Mouse (Mus musculus) gonadal fat pad, adult 2 months (tissue): ENCODE data around the gene Sectm1b. TPM values are rescaled to one million over a fixed set of nuclear protein-coding genes. Genes with fewer than 3 reads are reported as not detected.
"Not testable (repeated sequence)": the region's sequence is repeated elsewhere in the genome, so short reads cannot be mapped to it uniquely, and the experiment has no call there.

Experiments used
- DNase-seq: peaks from one replicate; pipeline ENCODE4 v3.0.0-alpha.2; 2012; ENCODE audit warnings: low read depth
- polyA plus RNA-seq: library from polyadenylated mRNA; depleted of rRNA; stranded (reverse); fragments of >200 nt; gene quantifications from 2 replicates; pipeline ENCODE4 v1.2.3, GENCODE M21; 2012

Sectm1b gene
- polyA plus RNA-seq, 1 experiment = 2.6 TPM

DNA sequence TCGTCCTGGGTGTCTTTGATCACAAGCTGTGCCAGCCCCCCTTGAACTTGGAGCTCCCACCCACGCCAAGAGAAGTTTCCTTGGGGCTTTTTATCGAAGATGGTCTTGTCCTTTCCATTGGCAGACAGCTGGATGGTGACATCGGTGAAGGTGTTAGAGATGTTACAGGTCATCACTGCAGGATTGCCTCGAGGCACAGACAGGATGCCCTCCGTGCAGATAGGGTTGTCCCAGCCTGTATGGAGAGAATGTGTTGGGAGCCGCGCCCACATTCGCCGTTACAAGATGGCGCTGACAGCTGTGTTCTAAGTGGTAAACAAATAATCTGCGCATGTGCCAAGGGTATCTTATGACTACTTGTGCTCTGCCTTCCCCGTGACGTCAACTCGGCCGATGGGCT is 6.3 kb upstream of the Sectm1b start:
- DNase-seq = not testable (repeated sequence)

DNA sequence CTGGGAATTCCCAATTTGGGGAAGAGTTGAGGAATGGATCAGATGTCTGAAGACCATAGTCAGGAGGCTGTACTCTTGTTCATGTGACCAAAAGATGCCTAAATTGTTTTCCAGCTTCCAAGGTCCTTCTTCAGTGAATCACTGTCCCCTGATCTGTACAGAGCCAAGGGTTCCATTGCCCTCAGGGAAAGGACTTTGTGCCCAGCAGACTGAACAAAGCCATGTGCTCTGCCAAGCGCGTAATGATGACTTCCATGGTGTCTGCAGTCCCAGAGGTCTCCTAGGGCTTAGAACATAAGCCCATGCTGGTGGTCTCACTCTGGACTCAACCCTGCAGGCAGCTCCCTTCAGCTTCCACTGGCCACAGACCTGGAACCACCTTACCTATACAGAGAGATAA is 4.5 kb upstream of the Sectm1b start:
- no peak for DNase-seq

DNA sequence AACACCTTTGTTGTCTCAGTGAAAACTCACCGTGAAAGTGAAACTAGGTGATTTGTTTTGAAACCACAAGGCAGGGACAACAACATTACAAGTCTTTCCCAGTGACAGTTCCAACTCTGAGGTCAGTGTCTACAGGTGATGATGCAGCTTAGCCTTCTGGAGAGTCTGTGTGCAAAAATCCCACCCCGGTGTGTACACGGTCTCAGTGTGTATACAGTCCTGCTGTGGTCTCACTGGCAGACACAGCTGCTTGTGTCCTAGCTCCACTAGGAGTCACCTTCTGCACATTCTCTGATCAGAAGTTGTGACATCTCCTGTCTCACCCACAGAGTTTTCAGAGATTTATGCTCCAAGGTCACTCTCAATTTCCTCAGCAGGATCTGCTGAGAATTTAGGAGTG is 828 bp upstream of the Sectm1b start:
- no peak for DNase-seq

DNA sequence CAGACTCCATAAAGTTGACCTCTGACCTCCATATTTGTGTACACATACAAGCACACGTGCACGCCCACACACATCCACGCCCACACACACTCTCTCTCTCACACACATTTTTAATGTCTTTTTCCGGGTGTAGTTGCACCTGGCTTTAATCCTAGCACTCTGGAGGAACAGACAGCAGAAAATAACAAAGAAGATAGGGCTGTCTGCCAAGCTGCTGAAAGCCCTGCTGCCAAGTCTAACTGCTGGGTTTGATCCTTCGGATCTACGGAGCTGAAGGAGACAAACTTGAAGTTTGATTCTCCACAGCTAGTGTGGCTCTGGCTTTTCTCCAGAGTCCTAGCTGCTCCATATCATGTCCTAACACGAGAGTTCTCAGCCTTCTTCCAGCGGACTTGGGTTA is 1.8 kb downstream of the Sectm1b start:
- no peak for DNase-seq

DNA sequence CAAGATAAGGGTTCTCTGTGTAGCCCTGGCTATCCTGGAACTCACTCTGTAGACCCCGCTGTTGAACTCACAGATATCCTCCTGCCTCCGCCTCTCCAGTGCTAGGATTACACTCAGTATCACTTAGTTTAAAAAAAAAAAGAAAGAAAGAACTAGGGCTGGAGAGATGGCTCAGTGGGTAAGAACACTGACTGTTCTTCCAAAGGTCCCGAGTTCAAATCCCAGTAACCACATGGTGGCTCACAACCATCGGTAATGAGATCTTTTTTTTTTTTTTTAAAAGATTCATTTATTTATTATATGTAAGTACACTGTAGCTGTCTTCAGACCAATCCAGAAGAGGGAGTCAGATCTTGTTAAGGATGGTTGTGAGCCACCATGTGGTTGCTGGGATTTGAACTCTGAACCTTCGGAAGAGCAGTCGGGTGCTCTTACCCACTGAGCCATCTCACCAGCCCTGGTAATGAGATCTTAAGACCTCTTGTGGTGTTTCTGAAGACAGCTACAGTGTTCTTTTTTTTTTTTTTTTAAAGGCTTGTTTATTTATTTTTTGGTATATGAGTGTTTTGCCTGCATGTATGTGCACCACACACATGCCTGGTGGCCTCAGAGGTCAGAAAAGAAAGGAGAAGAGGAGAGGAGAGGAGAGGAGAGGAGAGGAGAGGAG is 2.8 kb downstream of the Sectm1b start:
- not testable (repeated sequence) for DNase-seq

DNA sequence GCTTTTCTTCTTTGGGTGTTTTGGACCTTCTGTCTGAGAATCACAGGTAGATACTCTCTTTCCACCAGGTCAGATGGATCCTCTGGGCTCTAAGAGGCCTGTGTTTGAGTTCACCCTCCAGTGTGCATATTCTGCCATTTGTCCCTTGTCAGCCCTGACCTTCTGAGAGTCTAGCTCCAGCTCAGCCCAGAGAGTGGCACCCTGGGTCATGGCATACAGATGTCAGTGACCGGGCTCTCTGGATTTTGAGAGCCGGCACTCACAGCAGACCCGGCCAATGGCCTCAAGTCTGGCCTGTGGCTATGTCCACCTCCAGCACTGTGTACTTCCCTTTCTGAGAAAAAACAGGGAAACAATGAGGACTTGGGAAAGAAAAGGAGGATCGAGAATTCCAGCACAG is 3.9 kb downstream of the Sectm1b start:
- no peak for DNase-seq

DNA sequence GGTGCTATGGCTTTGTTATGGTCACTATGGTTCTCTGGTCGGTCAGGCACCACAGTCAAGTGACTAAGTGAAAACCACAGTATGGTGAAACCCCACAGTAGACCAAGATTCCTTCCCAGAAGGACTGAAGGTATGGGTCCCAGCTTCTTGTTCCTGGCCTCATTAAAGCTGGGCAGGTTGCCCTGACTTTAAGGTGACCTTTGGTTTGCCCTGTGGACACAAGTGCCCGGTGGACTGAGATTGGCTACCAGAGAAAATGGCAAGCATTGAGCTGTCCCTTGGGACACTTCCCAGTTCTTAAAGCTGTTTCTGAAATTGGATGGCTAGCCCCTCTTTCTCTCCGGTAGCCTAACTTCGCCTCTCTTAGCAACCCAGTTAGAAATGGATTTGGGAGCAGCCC is 4.4 kb downstream of the Sectm1b start:
- DNase-seq = no peak

DNA sequence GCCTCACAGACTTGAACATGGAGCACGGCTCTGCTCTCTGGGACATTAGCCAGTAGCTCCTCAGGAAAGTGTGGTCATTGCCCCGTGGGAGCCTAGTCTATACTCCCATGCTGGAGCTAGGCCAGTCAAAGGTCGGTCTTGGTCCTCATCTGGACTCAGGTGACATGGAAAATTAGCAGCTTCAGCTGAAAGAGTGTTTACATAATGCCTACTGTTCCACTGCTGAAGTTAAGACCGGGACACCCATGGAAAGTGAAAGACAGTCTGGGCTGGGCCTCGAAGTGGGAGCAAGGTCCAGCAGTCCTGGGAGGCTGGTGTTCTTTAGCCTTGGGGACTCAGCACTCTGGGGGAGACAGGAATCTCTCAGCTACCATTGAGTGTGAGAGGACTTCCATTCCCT is 5.2 kb downstream of the Sectm1b start:
- no peak for DNase-seq

DNA sequence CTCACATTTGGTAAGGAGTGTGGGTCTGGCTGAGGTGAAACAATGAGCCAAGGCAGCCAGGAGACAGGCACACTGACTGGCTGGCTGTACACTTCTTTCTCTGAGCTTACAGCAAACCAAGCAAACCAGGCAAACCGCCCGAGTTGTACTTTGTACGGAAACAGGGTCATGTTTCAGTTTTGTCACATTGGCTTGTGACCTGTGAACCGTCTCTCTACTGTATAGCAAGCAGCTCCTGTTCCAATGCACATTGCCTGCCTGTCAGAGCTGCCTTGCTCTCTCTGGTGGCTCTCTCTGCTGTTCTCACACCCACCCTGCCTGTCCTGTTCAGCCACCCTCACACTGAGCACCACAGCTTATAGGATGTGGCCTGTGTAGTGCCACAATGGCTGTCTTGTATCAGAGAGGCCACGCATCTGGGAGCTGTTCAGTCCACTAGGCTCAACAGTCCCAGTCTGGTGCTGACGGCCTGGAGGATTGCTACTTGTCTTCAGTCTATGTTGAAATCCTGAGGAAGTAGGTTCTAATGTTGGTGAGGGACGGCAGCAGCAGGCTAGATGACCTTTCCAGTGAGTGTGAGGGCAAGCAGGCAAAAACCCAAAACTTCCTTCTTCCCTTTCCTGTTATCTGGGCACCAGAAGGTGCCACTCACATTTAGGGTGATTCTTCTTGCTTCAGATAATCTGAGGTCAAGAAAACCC is 6.7 kb downstream of the Sectm1b start:
- DNase-seq = no peak

DNA sequence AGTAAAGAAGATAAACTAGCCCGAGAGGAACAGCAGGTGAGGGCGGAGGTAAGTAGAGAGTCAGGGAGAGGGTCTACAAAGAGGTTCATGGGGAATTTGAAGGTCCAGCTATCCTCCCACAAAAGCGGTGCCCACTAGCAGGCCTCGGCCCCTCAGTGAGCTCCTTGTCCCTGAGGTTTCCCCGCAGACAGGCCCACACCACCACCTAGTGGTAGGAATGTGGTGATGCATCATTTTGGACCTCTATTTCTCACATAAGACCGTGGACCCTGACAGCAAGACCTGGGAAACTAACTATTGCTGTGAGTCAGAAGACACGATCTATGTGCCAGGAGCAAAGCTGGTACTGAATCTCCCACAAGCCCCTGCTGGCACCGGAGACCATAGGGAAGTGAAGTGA is 9.8 kb downstream of the Sectm1b start:
- no peak for DNase-seq

DNA sequence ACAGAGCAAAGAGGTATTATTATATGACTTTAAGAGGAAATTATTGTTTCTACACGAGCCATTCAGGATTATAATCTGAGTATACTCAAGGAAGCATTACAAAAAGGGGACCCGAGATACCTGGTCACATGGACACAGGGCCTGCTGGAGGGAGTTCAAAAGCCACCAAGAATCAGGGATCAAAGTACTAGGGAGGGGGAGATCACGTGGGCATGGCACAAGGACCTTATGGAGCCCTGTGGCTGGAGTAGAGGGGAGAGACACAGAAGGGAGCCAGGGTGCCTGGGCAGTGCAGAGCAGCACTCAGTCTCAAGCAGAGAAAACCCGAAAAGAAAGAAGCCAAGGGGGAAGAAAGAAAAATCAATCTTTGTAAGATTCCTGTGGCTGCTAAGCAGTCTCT is 11.0 kb downstream of the Sectm1b start:
- no peak for DNase-seq

DNA sequence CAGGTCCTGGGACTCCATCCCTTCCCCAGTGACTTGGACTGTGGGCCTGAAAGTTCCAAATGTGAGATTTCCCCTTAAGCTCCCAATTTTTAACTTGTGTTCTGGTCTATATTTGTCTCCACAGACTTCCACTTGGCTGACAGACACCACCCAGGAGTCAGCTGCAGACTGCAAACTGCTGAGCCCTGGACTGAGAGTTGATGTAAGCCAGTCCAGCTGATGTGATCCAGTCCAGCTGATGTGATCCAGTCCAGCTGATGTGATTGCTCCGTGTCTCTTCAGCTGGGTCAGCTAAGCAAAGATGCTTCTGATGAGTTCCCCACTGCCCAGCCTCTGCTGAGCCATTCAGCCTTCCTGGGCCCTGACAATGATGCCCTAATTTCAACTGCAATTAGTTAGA is 11.6 kb downstream of the Sectm1b start:
- DNase-seq = no peak

DNA sequence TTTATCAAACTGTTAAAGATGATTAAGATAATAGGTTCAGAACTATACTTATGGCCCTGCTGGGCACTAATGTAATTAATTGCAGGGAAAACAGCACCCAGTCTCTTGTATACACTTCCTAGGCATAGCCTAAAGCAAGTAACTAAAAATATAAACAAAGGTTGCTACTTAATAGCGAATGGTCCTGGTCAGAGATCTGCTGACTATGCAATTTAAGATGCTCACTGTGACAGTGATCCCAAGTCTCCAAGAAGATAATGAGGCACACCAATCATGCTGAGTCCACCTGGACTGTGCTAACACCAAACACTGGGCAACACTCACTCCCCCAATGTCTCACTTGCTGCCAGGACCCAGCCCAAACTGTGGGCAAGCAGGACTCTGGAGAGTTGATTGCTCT is 13.5 kb downstream of the Sectm1b start:
- no peak for DNase-seq

DNA sequence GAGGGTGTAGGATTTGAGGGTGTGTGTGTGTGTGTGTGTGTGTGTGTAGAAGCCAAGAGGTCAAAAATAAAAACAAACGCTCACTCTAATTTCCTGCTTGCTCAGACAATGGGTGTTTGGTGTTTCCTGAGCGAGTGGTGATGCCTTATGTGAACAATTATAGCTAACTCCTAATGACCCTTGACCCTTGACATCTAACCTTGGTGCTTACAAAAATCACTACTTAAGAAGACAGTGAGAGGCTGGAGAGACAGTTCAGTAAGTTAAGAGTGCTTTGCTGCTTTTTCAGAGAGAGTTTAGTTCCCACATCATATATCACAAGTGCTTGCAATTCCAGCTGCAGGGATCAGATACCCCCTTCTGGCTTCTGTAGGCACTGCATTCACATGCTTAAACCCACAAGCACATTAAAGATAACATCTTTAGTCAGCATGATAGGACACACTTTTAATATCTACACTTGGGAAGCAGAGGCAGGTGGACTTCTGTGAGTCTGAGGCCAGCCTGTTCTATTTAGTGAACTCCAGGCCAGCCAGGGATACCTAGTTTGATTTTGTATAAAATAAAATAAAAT is 15.5 kb downstream of the Sectm1b start:
- no peak for DNase-seq

DNA sequence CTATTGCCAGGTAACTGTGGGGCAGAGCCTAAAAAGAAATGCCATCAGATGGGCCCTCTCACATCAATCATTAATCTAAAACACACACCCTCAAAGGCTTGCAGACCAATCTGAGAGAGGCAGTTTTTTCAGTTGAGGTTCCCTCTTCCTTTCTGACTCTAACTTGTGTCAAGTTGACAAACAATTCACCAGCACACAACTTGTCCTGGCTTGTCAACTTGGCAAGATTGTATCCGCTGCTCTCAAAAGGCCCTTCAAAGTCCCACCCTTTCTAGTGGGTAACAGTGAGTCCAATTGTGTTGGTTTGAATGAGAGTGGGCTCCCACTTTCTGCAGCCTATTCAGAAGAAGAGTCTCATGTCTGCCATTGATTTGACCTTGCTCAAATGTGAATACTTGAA is 18.1 kb downstream of the Sectm1b start:
- DNase-seq = no peak

DNA sequence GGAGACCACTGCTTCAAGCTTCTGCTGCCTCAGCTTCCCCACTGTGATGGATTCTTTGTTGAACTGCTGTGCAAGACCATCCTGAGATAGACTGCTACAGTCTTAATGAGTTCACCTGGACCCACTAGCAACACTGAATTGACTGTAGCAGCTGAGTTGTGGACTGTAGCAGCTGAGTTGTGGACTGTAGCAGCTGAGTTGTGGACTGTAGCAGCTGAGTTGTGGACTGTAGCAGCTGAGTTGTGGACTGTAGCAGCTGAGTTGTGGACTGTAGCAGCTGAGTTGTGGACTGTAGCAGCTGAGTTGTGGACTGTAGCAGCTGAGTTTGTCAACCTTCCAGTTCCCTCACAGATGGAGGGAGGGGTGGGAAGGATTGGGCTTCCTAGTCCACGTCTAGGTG is 20.3 kb downstream of the Sectm1b start:
- not testable (repeated sequence) for DNase-seq

DNA sequence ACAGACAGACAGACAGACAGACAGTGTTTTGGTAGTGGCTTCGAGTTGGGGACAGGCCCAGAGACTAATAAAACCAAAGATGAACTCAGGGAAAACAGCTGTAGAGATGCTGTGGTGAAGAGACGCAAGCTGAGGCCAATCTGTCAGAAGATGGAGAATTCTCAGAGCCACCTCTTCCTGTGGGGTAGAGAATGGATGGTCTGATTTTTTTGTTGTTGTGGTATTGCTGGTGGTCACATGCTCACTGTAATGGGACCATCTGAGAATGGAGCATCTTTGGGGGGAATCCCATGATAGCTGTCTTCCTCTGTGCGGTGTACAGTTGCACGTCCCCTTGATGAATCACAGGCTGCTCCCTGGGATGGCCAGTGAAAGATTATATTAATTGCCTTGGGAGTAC is 20.9 kb downstream of the Sectm1b start:
- no peak for DNase-seq

DNA sequence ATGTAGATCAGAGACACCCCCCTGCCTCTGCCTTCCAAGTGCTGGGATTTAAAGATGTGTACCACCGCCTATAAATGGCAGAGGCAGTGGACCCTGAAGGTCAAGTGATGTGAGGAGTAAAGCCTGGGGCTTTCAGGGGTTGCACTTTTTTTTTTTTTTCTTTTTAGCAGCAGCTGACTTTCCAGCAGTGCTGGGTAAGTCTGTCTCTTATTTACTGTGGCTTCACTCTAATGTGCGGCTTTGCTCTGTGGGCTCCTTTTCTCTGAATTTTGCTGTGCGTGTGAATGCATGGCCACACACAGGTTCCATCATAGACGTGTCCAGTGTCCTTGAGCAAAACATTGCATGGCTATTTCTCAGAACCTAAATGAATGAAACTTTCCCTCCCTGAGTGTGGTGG is 21.7 kb downstream of the Sectm1b start:
- DNase-seq = no peak

DNA sequence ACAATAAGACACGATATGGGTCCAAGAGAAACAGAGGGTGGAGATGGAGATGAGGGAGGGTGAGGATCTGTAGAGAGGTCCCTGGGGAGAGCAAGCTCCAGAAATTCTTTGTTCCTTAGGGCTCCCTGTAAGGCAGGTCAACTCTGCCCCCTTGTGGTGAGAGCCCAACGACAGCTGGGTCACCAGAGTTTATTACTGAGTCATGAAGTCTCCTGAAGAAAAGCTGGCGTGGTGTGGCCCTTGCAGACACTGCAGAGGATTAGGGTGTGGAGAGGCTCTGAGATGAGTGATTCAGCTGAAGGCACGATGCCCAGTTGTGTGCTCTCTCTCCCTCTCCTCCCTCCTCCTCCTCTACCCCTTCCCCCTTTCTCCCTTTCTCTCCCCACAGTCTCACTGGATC is 22.2 kb downstream of the Sectm1b start:
- DNase-seq = no peak

DNA sequence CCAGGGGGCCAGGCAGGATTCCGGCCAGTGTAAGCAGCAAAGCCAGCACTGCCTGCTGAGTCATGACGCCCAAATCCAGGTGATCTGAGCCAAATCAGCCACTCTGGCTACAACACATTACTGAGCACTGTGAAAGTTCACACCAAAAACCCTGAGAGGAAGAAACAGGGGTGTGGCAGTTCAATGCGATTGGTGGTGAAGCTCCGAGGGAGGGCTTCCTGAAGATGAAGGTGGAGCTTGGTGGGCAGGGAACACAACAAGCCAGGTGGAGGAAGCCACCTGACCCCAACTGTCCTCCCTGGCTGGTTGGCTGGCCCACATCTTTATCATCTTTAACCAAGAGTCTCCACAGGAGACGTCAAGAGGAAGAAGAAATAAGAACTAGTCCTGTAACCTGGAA is 24.1 kb downstream of the Sectm1b start, which contains the start of gene Cd7:
Gene Cd7, minus strand, starts transcription at position 117 of the 400 bp plus-strand sequence.
- DNase-seq = no peak

DNA sequence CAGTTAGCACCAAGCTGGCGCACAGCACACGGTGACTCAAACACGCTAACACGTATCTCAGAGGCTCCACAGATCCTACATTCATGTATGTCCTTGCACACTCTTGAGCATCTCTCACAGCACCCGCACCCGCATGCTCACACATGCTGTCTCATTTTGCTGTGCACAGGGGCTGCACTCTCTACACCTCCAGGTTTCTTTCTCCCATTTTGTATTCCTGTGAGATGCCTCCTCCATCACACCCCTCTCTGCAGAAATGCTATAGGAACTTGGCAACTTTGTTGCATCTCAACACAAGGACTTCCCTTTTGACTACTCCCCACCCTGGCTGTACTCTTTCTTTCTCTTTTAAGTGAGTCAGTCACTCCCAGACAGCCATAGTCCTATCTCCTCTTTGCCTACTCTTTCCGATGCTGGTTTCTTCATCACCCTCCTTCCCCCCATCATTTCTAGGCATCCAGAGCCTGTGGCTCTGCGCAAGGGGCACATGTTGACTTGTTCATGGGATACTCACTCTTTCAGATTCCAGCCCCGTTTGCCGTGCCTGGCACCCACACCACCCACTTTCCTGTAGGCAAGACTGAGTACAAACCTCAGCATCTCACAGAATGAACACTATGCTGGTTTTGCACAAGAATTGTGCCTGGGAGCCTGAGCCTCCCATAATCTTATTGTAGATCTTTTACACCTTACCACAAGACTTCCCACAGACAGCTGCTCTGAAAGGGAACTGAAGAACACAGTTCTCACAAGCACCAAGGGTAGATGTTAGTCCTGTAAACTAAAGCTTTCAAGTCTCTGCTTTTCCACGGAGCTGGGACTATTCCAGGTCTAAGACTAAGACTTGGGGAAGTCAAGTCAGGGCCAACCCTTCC is 24.8 kb downstream of the Sectm1b start:
- DNase-seq = no peak

DNA sequence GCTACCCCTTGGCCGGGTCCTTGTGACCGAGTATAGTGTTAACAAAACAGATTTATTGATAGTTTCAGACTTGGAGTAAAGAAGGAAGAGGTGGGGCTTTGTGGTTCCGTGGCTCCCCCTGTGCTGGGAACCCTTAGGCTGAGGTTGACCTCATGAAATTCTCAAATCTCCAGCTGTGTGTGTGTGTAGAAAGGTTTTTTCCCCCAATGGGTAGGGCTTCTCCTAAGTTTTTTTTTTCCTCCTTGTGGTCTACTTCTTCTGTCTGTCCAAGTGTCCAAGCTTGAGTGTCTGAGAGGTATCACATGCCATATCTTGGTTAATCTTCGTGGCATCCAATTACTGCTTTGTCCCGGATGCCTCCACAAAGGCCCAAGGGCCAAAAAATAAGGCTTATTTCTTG is 30.3 kb downstream of the Sectm1b start:
- no peak for DNase-seq
